Mouse (Mus musculus): ENCODE measurements around the gene Tmem69.

DNA sequence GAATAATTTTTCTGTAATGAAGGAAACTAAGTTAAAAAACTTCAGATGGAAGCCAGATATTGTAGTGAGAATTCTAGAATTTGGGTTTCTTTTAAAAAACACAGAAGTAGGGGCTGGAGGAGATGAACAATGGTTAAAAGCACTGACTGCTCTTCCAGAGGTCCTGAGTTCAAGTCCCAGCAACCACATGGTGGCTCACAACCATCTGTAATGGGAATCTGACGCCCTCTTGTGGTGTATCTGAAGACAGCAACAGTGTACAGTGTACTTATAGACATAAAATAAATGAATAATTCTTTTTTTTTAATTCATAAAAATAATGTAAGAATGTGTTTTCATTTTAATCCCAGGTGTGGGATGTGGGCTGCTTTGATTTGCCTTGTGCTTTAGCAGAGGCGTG lies 24.6 kb downstream of the Tmem69 start:
- no peak for TF ChIP-seq CTCF (IDR thresholded peaks at IDR 0.05; ENCODE audit: borderline replicate concordance, control insufficient read depth, extremely low read depth, insufficient read depth, low read length, poor library complexity)
- TF ChIP-seq POLR2A (IDR thresholded peaks at IDR 0.05; ENCODE audit: control insufficient read depth, extremely low read depth, insufficient read depth, low read length, poor library complexity) = no peak

All from thymus, adult 2 months (tissue).